Mouse (Mus musculus): ENCODE results near the gene Taok3. TPM values are rescaled to one million over a fixed set of nuclear protein-coding genes. Genes with fewer than 3 reads are reported as not detected.

The Taok3 gene
- total and polyA plus RNA-seq, 3 experiments, result 32.1 to 79.2 TPM; not detected in 1

GRCm38 (mm10) chr5:117192061-117192460, 72.1 kb downstream of the Taok3 start:
- peak; percentile 18 for DNase-seq (ENCODE audit: low read depth, low spot score)
- no peaks in the 10 kb centered on the region for H3K4me1 ChIP-seq (ENCODE audit: control insufficient read depth in 1 of 2, insufficient read depth in 2 of 2, low read length in 2 of 2)
- H3K27me3 ChIP-seq (ENCODE audit: control insufficient read depth in 1 of 2, insufficient read depth in 2 of 2, low read length in 2 of 2), result no peaks in the 10 kb centered on the region
- peaks cover 4% of the 10 kb centered on the region; the same call in 1 of the 2 replicates for H3K79me2 ChIP-seq (ENCODE audit: control insufficient read depth, insufficient read depth, low read length, poor library complexity)
- H3K36me3 ChIP-seq (ENCODE audit: control insufficient read depth in 1 of 2, insufficient read depth in 2 of 2, low read length in 2 of 2), result peaks cover 0 to 33% of the 10 kb centered on the region in 2 experiments; a peak in 2 of 4 replicates
- no peaks in the 10 kb centered on the region for H3K9me3 ChIP-seq (replicated peaks; ENCODE audit: insufficient read depth, low read length)
- no peak overlapping the region for H3K27ac ChIP-seq (ENCODE audit: control insufficient read depth, low read depth, low read length)
- no peak overlapping the region for H3K4me3 ChIP-seq (ENCODE audit: control insufficient read depth in 1 of 2, insufficient read depth in 1 of 2, low read depth in 2 of 2, low read length in 2 of 2)
- H3K9ac ChIP-seq (ENCODE audit: control insufficient read depth, low read depth, low read length, poor library complexity, severe bottlenecking), result no peak overlapping the region
- TF ChIP-seq SMC3 (IDR thresholded peaks at IDR 0.05; ENCODE audit: low read depth, low read length) (no peak), MYB (IDR thresholded peaks at IDR 0.05; ENCODE audit: low read depth, low read length) (no peak), CHD2 (IDR thresholded peaks at IDR 0.05; ENCODE audit: low read length) (no peak), POLR2A (IDR thresholded peaks at IDR 0.05; ENCODE audit: control insufficient read depth in 1 of 2, insufficient read depth in 1 of 2, low read depth in 1 of 2, low read length in 2 of 2, poor library complexity in 1 of 2) (no peak), NELFE (IDR thresholded peaks at IDR 0.05; ENCODE audit: low read depth, low read length) (no peak), TCF12 (IDR thresholded peaks at IDR 0.05; ENCODE audit: low read depth, low read length) (no peak), ZNF384 (IDR thresholded peaks at IDR 0.05; ENCODE audit: low read depth, low read length) (no peak), ZMIZ1 (IDR thresholded peaks at IDR 0.05; ENCODE audit: low read depth, low read length) (no peak), MXI1 (IDR thresholded peaks at IDR 0.05; ENCODE audit: low read depth, low read length) (no peak), MAX (IDR thresholded peaks at IDR 0.05; ENCODE audit: low read length) (no peak), POLR2AphosphoS2 (IDR thresholded peaks at IDR 0.05; ENCODE audit: low read length) (no peak), ZC3H11A (IDR thresholded peaks at IDR 0.05; ENCODE audit: low read depth, low read length) (no peak), KAT2A (conservative IDR thresholded peaks at IDR 0.05; ENCODE audit: low read depth, low read length) (no peak), MYC (IDR thresholded peaks at IDR 0.05; ENCODE audit: low read depth, low read length) (no peak), TAL1 (IDR thresholded peaks at IDR 0.05; ENCODE audit: low read length) (no peak), POLR2AphosphoS5 (IDR thresholded peaks at IDR 0.05; ENCODE audit: borderline replicate concordance, low read depth, low read length) (no peak), ZKSCAN1 (IDR thresholded peaks at IDR 0.05; ENCODE audit: low read depth, low read length) (no peak), TBP (IDR thresholded peaks at IDR 0.05; ENCODE audit: low read depth, low read length) (no peak), USF2 (IDR thresholded peaks at IDR 0.05; ENCODE audit: borderline replicate concordance in 1 of 2, insufficient read depth in 1 of 2, low read depth in 1 of 2, low read length in 2 of 2) (no peak), GABPA (IDR thresholded peaks at IDR 0.05; ENCODE audit: low read depth, low read length) (no peak)

DNA sequence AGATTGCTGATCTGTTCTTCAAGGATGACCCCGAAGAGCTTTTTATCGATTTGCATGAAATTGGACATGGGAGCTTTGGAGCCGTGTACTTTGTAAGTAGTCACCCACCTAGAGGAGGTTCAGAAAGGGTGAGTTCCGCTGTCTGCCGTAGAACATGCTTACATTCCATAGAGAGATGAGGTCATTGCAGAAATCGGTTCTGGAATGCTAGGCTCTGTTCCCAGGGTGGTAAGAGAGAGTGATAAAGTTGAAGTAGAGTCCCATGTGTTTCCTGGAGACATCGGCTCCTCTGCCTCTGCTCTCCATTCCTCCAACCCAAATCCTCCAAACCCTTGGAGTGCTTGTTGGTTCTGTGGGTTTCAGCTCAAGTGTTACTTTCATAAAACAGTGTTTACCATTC, 73.8 kb downstream of the Taok3 start:
- Histone ChIP-seq H3K36me3 (ENCODE audit: control insufficient read depth in 1 of 2, insufficient read depth in 2 of 2, low read length in 2 of 2) (peaks cover 0 to 46% of the 10 kb centered on the region in 2 experiments; a peak in 2 of 4 replicates), H3K4me1 (ENCODE audit: control insufficient read depth in 1 of 2, insufficient read depth in 2 of 2, low read length in 2 of 2) (no peaks in the 10 kb centered on the region), H3K9me3 (replicated peaks; ENCODE audit: insufficient read depth, low read length) (no peaks in the 10 kb centered on the region), H3K27me3 (ENCODE audit: control insufficient read depth in 1 of 2, insufficient read depth in 2 of 2, low read length in 2 of 2) (no peaks in the 10 kb centered on the region), H3K79me2 (ENCODE audit: control insufficient read depth, insufficient read depth, low read length, poor library complexity) (peaks cover 4% of the 10 kb centered on the region; the same call in 1 of the 2 replicates), H3K27ac (ENCODE audit: control insufficient read depth, low read depth, low read length) (no peak overlapping the region), H3K4me3 (ENCODE audit: control insufficient read depth in 1 of 2, insufficient read depth in 1 of 2, low read depth in 2 of 2, low read length in 2 of 2) (no peak overlapping the region), H3K9ac (ENCODE audit: control insufficient read depth, low read depth, low read length, poor library complexity, severe bottlenecking) (no peak overlapping the region)
- DNase-seq (ENCODE audit: low read depth, low spot score), result no peak
- no peak for TF ChIP-seq HCFC1 (IDR thresholded peaks at IDR 0.05; ENCODE audit: low read depth, low read length)
- no peak for TF ChIP-seq EP300 (IDR thresholded peaks at IDR 0.05; ENCODE audit: low read depth in 1 of 2, low read length in 2 of 2)
- TF ChIP-seq ELF1 (IDR thresholded peaks at IDR 0.05; ENCODE audit: low read depth, low read length), result no peak
- no peak for TF ChIP-seq GABPA (IDR thresholded peaks at IDR 0.05; ENCODE audit: low read depth, low read length)
- TF ChIP-seq ZMIZ1 (IDR thresholded peaks at IDR 0.05; ENCODE audit: low read depth, low read length), result no peak
- no peak for TF ChIP-seq ZC3H11A (IDR thresholded peaks at IDR 0.05; ENCODE audit: low read depth, low read length)
- no peak for TF ChIP-seq ZNF384 (IDR thresholded peaks at IDR 0.05; ENCODE audit: low read depth, low read length)
- no peak for TF ChIP-seq E2F4 (IDR thresholded peaks at IDR 0.05; ENCODE audit: borderline replicate concordance, low read depth, low read length)
- TF ChIP-seq TCF12 (IDR thresholded peaks at IDR 0.05; ENCODE audit: low read depth, low read length), result no peak
- TF ChIP-seq GATA1 (IDR thresholded peaks at IDR 0.05; ENCODE audit: low read depth, low read length), result no peak
- TF ChIP-seq CHD2 (IDR thresholded peaks at IDR 0.05; ENCODE audit: low read length), result no peak
